Mouse (Mus musculus) inflammation-experienced regulatory T-cells (primary cell): ENCODE results near the gene Pik3cb. TPM values are rescaled to one million over a fixed set of nuclear protein-coding genes. Genes with fewer than 3 reads are reported as not detected.

Source experiments
- polyA plus RNA-seq, 2 experiments: library from polyadenylated mRNA; unstranded; fragments of 100-300 nt; shearing (Covaris generic); gene quantifications; one replicate each; pipeline ENCODE4 v1.2.1; 2017

Gene Pik3cb
- polyA plus RNA-seq: 10 to 100 TPM in 1 of 2 experiments, 1 to 10 TPM in 1; 7.7 to 14.7 TPM

DNA sequence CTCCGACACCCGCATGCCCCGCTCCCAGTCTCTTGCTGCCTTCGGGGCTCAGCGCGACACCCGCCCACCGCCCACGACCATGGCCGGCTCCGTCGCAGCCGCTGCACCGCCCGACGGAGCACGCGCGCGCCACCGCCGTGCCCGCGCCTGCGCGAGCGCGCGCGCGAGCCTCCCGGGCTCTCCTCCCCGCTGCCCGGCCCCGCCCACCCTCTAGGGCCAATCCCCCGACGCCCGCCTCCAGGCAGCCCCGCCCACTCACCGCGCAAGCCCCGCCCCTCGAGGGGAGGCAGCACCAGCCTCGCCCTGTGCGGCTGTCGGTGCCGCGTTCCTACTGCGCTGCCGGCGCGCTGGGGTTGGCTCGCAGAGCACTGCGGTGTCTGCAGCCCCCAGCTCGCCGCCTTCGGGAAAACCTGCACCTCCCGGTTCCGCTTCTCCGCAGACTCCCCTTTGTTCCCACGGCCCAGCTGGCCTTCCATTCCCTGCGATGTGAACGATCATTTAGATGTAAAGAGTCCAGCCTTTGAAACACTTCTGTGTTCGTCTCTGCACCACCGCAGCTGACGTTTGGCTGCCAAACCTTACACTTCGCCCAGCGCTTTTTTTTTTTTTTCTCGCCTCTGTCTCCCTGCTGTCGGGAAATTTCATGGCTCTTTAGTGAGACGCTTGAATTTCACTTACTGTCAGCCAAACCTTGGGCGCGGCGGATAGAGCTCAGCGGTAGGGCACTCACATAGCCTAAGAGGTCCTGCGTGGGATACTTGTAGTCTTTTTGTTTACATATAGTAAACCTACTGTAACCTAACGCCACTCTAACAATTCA lies at the start of gene Pik3cb:
Pik3cb (minus strand) TSS at position 559 of the 820 bp plus-strand sequence.

DNA sequence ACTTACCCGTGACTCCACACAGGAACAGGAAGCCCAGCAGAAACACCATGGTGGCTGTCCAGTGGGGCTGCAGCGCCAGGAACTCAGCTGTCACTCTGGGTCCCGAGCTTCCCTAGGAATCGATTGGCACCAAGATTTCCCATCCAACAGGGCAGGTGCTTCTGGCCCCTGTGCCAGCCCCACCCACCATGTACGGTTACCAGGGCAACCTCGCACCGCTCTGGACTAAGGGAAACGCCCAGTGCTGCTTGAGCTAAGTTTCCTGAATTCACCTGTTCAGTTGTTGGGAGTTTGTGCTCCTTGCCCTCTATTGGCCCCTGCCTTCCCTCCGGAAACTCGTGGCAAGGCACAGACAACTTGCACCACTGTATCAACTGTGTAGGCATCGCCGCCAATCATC lies 104.8 kb downstream of the Pik3cb start, which contains the start of gene Gm1123:
Gm1123 (minus strand) TSS at position 141 of the 400 bp plus-strand sequence.

Other genes with a start within 250 kb of the Pik3cb start
- gene 7420426K07Rik, start 237.5 kb downstream of the Pik3cb start, polyA plus RNA-seq: not detected
- gene Foxl2, start 185.3 kb downstream of the Pik3cb start, polyA plus RNA-seq: under 1 TPM in 1 of 2 experiments, not detected in 1; 0.48 TPM
- gene Faim, start 154.2 kb downstream of the Pik3cb start, polyA plus RNA-seq: 10 to 100 TPM; 74.1 to 82.5 TPM
- gene Gm1123, start 104.9 kb downstream of the Pik3cb start, polyA plus RNA-seq: 1 to 10 TPM in 1 of 2 experiments, not detected in 1; 1.1 TPM
- gene Faiml, start 96.6 kb upstream of the Pik3cb start, polyA plus RNA-seq: 1 to 10 TPM in 1 of 2 experiments, not detected in 1; 2.7 TPM
- gene Cep70, start 102.7 kb upstream of the Pik3cb start, polyA plus RNA-seq: 10 to 100 TPM; 16.5 to 18.3 TPM
- gene Esyt3, start 217.9 kb upstream of the Pik3cb start, polyA plus RNA-seq: 1 to 10 TPM in 1 of 2 experiments, under 1 TPM in 1; 0.86 to 2.1 TPM